Comparison of ENCODE assay signal across 28 mouse cellular contexts in the genomic region with DNA sequence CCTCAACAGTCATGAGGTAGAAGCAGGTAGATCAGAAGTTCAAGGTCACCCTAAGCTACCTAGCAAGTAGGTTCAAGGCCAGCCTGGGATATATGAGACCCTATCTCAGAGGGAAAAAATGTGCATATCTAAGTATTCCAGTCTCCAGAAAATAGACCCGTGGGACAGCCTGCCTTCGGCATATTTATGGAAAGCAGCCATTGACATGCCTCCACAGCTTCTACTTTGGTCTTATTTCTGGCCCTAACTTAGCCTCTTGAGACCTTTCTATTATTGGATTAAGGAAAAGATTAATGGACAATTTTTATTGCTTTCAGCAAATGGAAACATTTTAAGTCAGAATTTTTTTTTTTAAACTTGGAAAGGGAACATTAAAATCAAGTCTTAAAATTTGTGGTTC. TPM values are rescaled to one million over a fixed set of nuclear protein-coding genes. Genes with fewer than 3 reads are reported as not detected.
"Had no signal": no experiment of that assay in that cellular context is flagged by ENCODE, and none has a peak within 500 bp of the region (broad histone marks: within the 10 kb centered on the region; RNA-seq: fewer than 3 reads in every experiment).

No protein-coding gene starts in this region.

- H3K4me1 ChIP-seq: forebrain, embryonic 15.5 days; hindbrain, embryonic 13.5 days; hindbrain, embryonic 15.5 days; limb, embryonic 12.5 days; limb, embryonic 15.5 days had no signal

- H3K4me2 ChIP-seq: forebrain, embryonic 15.5 days; heart, embryonic 11.5 days; heart, embryonic 13.5 days; heart, embryonic 15.5 days; hindbrain, embryonic 13.5 days; hindbrain, embryonic 15.5 days; limb, embryonic 12.5 days; limb, embryonic 15.5 days; liver, embryonic 12.5 days had no signal

- H3K27me3 ChIP-seq: forebrain, embryonic 15.5 days; heart, embryonic 13.5 days; heart, embryonic 15.5 days; hindbrain, embryonic 13.5 days; hindbrain, embryonic 15.5 days; limb, embryonic 12.5 days; limb, embryonic 15.5 days had no signal

- H3K36me3 ChIP-seq: forebrain, embryonic 15.5 days; hindbrain, embryonic 13.5 days; hindbrain, embryonic 15.5 days had no signal

- DNase-seq: forebrain, postnatal 0 days; gastrocnemius, postnatal 14 days; gastrocnemius, postnatal 36 days; heart, adult 11 months; heart, adult 2 months; heart, postnatal 14 days; heart, postnatal 36 days; kidney, adult 18-20 months; layer of hippocampus, adult 9-11 months; layer of hippocampus, postnatal 36 days; left cerebral cortex, postnatal 4 days; lung, adult 18-20 months had no signal

- H3K9ac ChIP-seq: forebrain, embryonic 15.5 days; forebrain, postnatal 0 days; heart, embryonic 13.5 days; heart, embryonic 15.5 days; hindbrain, embryonic 13.5 days; hindbrain, embryonic 15.5 days; limb, embryonic 12.5 days; limb, embryonic 15.5 days; liver, embryonic 12.5 days; liver, embryonic 14.5 days had no signal

- H3K9me3 ChIP-seq: forebrain, embryonic 15.5 days; heart, embryonic 13.5 days; heart, embryonic 15.5 days; hindbrain, embryonic 15.5 days; limb, embryonic 12.5 days; limb, embryonic 15.5 days; liver, embryonic 12.5 days had no signal

- ATAC-seq: forebrain, embryonic 15.5 days; forebrain, postnatal 0 days; hindbrain, postnatal 0 days; intestine, embryonic 16.5 days; liver, embryonic 12.5 days had no signal

- H3K4me3 ChIP-seq: forebrain, embryonic 15.5 days; heart, adult 2 months; heart, embryonic 13.5 days; heart, embryonic 15.5 days; hindbrain, embryonic 13.5 days; hindbrain, embryonic 15.5 days; limb, embryonic 12.5 days; limb, embryonic 15.5 days; liver, embryonic 12.5 days had no signal

- H3K27ac ChIP-seq: forebrain, embryonic 15.5 days; heart, adult 2 months; heart, embryonic 13.5 days; heart, embryonic 15.5 days; hindbrain, embryonic 13.5 days; hindbrain, embryonic 15.5 days; hindbrain, postnatal 0 days; limb, embryonic 12.5 days; limb, embryonic 15.5 days; liver, embryonic 12.5 days; liver, embryonic 14.5 days had no signal

RNA-seq across cellular contexts. Expression of a gene that starts 12.1 kb away (rescaled TPM):
- total RNA-seq: gastrocnemius, adult 18-20 months; gastrocnemius, adult 8-10 months; heart, postnatal 36 days; hematopoietic stem cell, adult 5-6 weeks had no signal
- polyA plus RNA-seq: liver, embryonic 16.5 days had no signal
